Mouse (Mus musculus) retina, adult 2 months (tissue): ENCODE data around the gene Slitrk2.

ENCODE experiments used
- DNase-seq: peaks from one replicate; pipeline ENCODE4 v3.0.0-alpha.2; 2012; ENCODE audit warnings: low read depth, low spot score

Gene Slitrk2

GRCm38 (mm10) chrX:66648911-66649620 lies at the start of gene Slitrk2:
Gene Slitrk2 (plus strand): TSS chrX:66649318.
- no peak for DNase-seq

GRCm38 (mm10) chrX:66605490-66605889 lies 43.6 kb upstream of the Slitrk2 start:
- DNase-seq, result no peak

- no peak for DNase-seq
Observed at GRCm38 (mm10) chrX:66652455-66653144, 3.5 kb downstream of the Slitrk2 start.

- DNase-seq, result no peak
Observed at GRCm38 (mm10) chrX:66657365-66657764, 8.2 kb downstream of the Slitrk2 start.

GRCm38 (mm10) chrX:66676959-66677358 lies 27.8 kb downstream of the Slitrk2 start:
- no peak for DNase-seq

- no peak for DNase-seq
Observed at GRCm38 (mm10) chrX:66678646-66679045, 29.5 kb downstream of the Slitrk2 start.
